Mouse (Mus musculus): ENCODE results near the gene BC100530. TPM values are rescaled to one million over a fixed set of nuclear protein-coding genes. Genes with fewer than 3 reads are reported as not detected.
"Not testable (repeated sequence)": the region's sequence is repeated elsewhere in the genome, so short reads cannot be mapped to it uniquely, and the experiment has no call there.

The BC100530 gene
- polyA plus RNA-seq (2012; rRNA removed), result not detected in 2 replicates

DNA sequence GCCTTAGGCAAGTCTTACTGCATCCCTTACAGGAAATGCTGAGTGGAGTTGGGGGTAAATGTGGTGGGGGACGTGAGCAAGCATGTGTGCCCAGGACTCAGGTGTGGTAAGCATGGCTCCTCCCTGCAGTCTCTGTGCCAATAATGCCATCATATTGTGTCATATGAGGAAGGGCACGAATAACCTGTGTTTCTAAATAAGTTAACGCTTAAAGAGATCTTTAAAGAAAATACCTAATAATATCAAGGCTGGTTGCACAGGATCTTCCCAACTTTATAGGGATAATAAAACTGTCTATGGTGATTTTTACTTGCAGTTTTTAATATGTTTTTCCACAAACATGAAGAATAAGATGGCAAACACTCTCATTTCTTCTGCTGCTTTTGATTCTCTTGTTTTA lies at the start of gene BC100530:
TSS of gene BC100530 (minus strand) at position 101 of the 400 bp plus-strand sequence.
- DNase-seq (ENCODE audit: extremely low spot score in 1 of 2, low spot score in 1 of 2), result not testable (repeated sequence)

DNA sequence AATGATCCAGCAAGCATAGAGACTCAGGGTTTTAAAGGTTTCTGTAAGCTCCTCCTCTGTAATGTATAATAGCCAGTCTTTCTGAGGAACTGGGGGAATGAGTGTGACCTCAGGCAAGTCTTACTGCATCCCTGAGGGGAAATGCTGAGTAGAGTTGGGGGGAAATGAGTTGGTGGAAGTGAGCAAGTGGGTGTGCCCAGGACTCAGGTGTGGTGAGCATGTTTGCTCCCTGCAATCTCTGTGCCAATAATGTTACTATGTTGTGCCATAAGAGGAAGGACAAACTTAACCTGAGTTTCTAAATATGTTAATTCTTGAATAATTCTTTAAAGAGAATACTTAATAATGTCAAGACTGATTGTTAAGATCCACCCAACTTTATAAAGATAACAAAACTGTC lies 40.8 kb upstream of the BC100530 start, which contains the start of gene Stfa2:
TSS of gene Stfa2 (minus strand) at position 101 of the 400 bp plus-strand sequence.
- no peak for DNase-seq (ENCODE audit: extremely low spot score in 1 of 2, low spot score in 1 of 2)

DNA sequence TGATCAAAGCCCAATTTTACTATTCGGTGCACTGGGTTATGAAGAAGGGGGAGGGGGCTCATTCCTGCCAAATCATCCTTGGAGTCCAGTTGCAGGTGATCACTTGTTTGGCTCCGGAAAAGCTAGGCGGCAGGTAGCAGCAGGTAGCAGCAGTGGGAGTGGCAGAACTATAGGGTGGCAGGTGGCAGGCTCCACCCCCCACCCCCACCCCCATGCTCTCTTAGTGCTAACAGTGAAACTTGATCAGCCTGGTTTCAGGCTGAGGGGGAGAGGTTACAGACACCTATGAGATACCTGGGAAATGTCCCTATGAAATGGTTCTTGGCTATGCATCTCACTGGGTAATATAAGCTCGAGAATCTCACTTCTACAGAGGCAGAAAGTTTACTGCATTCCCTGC lies 21.5 kb upstream of the BC100530 start:
- no peak for DNase-seq (ENCODE audit: extremely low spot score in 1 of 2, low spot score in 1 of 2)

DNA sequence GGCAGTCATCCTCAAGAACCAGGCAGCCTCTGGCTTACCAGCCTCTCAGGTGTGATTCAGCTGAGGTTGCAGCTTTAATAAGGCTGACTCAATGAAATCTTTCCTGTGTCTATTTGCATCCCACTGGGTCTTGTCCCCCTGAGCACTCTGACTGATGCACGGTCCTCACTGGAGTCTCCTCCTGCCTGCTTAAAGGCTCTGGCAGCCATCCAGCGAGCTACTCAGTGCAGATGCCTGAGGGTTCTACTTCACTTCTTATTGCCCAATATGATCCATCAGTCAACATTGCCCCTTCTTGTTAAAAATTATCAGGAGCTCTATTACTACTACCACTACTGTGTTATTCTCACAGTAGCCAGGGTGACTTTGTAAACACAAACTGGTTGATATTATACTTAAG lies 30.4 kb downstream of the BC100530 start:
- no peak for DNase-seq (ENCODE audit: extremely low spot score in 1 of 2, low spot score in 1 of 2)

- no peak for DNase-seq (ENCODE audit: extremely low spot score in 1 of 2, low spot score in 1 of 2)
Measured at GRCm38 (mm10) chr16:36334232-36334631, 33.3 kb downstream of the BC100530 start, which contains the start of gene BC117090. Gene BC117090, minus strand, starts transcription at chr16:36334332.

DNA sequence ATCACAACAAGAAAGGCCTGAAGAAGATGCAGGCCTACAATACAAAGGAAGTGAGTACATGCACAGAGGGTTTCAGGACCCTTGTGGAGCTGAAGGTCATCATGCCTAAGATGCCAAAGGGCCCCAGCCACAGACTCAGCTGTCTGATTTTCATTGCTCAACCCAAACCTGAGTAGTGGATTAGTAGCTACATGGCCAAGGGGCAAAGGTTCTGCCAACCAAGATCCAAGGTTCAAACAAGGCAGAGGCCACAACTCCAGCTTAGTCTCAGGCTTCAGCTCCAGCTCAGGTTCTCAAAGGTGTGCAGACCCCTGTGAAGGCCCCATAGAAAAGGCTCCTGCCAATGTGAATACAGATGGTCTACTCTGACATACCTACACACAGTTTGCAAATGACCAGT lies 48.3 kb downstream of the BC100530 start:
- DNase-seq (ENCODE audit: extremely low spot score in 1 of 2, low spot score in 1 of 2), result no peak

DNA sequence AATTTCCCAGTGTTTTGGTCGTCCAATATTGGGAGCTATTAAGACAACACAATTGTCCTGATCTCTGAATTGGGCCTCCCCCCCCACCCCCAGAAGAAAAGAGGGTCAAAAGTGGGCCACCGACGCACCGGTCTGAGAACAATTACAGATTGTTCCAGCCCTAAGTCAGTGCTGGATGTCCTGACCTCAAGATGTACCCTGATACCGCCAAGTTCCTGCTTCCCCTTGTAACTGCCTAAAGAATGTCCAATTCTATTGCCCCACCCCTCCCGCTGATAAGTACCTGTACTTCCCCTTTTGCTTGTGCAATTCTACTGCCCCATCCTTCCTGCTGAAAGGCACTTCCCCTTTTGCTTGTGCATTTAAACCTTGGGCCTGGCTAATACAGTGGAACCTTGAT lies 51.4 kb downstream of the BC100530 start:
- not testable (repeated sequence) for DNase-seq (ENCODE audit: extremely low spot score in 1 of 2, low spot score in 1 of 2)

Other genes starting within 250 kb of the BC100530 start
- gene Csta1, start 236.5 kb downstream of the BC100530 start, polyA plus RNA-seq (2012; rRNA removed), result not detected in 2 replicates
- not detected in 2 replicates for gene Stfa2l1, start 210.9 kb downstream of the BC100530 start, polyA plus RNA-seq (2012; rRNA removed)
- not detected in 2 replicates for gene Gm5483, start 183.5 kb downstream of the BC100530 start, polyA plus RNA-seq (2012; rRNA removed)
- not detected in 2 replicates for gene Gm5416, start 157.3 kb downstream of the BC100530 start, polyA plus RNA-seq (2012; rRNA removed)
- gene 2010005H15Rik, start 146.3 kb downstream of the BC100530 start, polyA plus RNA-seq (2012; rRNA removed), result not detected in 2 replicates
- not detected in 2 replicates for gene Stfa1, start 90.8 kb downstream of the BC100530 start, polyA plus RNA-seq (2012; rRNA removed)
- gene BC117090, start 33.4 kb downstream of the BC100530 start, polyA plus RNA-seq (2012; rRNA removed), result not detected in 2 replicates
- gene Stfa2, start 40.7 kb upstream of the BC100530 start, polyA plus RNA-seq (2012; rRNA removed), result not detected in 2 replicates
- gene Stfa3, start 87.6 kb upstream of the BC100530 start, polyA plus RNA-seq (2012; rRNA removed), result not detected in 2 replicates
- 0.14 and 0.21 TPM in 2 replicates for gene Casr, start 194.4 kb upstream of the BC100530 start, polyA plus RNA-seq (2012; rRNA removed)